Mouse (Mus musculus): ENCODE measurements at regions not wholly inside any gene's neighbourhood (a gene's known extent, or its start where the extent isn't known, plus 50 kb on each side); places are given as distances from the start of the nearest gene placed in this dataset.

- TF ChIP-seq CTCF (IDR thresholded peaks at IDR 0.05; ENCODE audit: low read depth, low read length) (no peak), GATA1 (IDR thresholded peaks at IDR 0.05; ENCODE audit: borderline replicate concordance, low read length) (no peak), POLR2AphosphoS5 (IDR thresholded peaks at IDR 0.05; ENCODE audit: insufficient replicate concordance, low read depth, low read length) (no peak)
These were observed 254.9 kb downstream of the Cdh26 start for GRCm38 (mm10) chr2:178685211-178685610.
